Mouse (Mus musculus): Measurements from ENCODE around the gene Sox1. TPM values are rescaled to one million over a fixed set of nuclear protein-coding genes. Genes with fewer than 3 reads are reported as not detected.

Sox1 gene
- polyA plus RNA-seq, 2 experiments: not detected

DNA sequence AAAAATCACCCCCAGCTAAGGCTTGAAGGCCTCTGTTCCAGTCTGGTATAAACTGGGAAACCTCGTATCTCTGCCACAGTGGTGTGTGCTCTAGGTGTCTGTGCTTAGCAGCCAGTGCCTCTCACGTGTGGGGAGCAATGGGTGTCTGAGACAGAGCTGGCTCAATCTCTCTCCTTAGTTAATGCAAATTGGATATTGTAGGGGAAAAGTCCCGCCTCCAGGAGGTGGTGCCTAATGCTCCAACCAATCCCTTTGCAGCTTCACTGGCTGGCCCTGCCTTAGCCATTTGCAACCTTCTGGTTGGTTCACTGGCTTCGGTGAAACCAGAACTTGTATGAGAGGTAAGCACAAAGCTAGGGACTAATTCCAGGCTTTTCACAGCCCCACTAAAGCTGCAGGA is 43.9 kb downstream of the Sox1 start:
- Histone ChIP-seq H3K27me3 (ENCODE audit: control insufficient read depth, insufficient read depth, low read length) (no peaks in the 10 kb centered on the region; the same call in 1 of the 2 replicates), H3K9me3 (ENCODE audit: control insufficient read depth, low read length) (no peaks in the 10 kb centered on the region), H3K27ac (no peak overlapping the region), H3K4me1 (replicated peaks; ENCODE audit: control insufficient read depth in 2 of 2, insufficient read depth in 2 of 2, low read length in 1 of 2) (no peaks in the 10 kb centered on the region), H3K4me2 (ENCODE audit: low read depth) (no peak overlapping the region), H3K36me3 (replicated peaks; ENCODE audit: control insufficient read depth, insufficient read depth, low read depth) (no peaks in the 10 kb centered on the region), H3K9ac (replicated peaks) (no peak overlapping the region), H3K4me3 (ENCODE audit: insufficient read depth in 1 of 2, low read depth in 2 of 2, low read length in 2 of 2) (no peak overlapping the region)
- ATAC-seq (ENCODE audit: insufficient read depth) (no peak), DNase-seq (ENCODE audit: low read depth in 3 of 3, low spot score in 3 of 3) (no peak)
- TF ChIP-seq EP300 (IDR thresholded peaks at IDR 0.05; ENCODE audit: low read depth) (no peak), CTCF (IDR thresholded peaks at IDR 0.05; ENCODE audit: low read depth) (no peak)
- WGBS (ENCODE audit: insufficient replicate concordance): 21% methylated on average over 4 of the region's 4 CpGs

DNA sequence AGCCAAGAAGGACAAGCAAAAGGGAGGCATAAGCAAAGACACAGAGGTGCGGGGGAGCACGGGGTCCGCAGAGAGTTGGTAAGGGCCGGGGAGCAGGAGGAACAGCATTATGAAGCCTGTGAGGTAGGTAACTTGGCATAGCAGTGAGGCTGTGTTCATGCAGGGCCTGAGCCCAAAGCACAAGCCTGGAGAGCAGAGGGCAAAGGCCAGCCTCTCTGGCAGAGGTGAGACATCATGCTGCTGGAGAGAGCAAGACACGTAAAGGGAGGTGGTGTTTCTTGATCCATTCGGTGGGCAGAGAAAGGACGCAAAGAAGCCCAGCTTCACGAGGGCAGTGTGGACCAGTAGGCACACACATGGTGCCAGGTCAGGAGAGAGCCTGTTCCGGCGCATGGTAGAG is 44.8 kb downstream of the Sox1 start:
- DNase-seq (ENCODE audit: low read depth in 3 of 3, low spot score in 3 of 3) (no peak), ATAC-seq (ENCODE audit: insufficient read depth) (no peak)
- Histone ChIP-seq H3K4me1 (replicated peaks; ENCODE audit: control insufficient read depth in 2 of 2, insufficient read depth in 2 of 2, low read length in 1 of 2) (no peaks in the 10 kb centered on the region), H3K27me3 (ENCODE audit: control insufficient read depth, insufficient read depth, low read length) (no peaks in the 10 kb centered on the region; the same call in 1 of the 2 replicates), H3K9ac (replicated peaks) (no peak overlapping the region), H3K27ac (no peak overlapping the region), H3K9me3 (ENCODE audit: control insufficient read depth, low read length) (no peaks in the 10 kb centered on the region), H3K4me3 (ENCODE audit: insufficient read depth in 1 of 2, low read depth in 2 of 2, low read length in 2 of 2) (no peak overlapping the region), H3K36me3 (replicated peaks; ENCODE audit: control insufficient read depth, insufficient read depth, low read depth) (no peaks in the 10 kb centered on the region), H3K4me2 (ENCODE audit: low read depth) (no peak overlapping the region)
- TF ChIP-seq EP300 (IDR thresholded peaks at IDR 0.05; ENCODE audit: low read depth) (no peak), CTCF (IDR thresholded peaks at IDR 0.05; ENCODE audit: low read depth) (no peak)
- WGBS (ENCODE audit: insufficient replicate concordance): 66% methylated on average over 10 of the region's 10 CpGs

DNA sequence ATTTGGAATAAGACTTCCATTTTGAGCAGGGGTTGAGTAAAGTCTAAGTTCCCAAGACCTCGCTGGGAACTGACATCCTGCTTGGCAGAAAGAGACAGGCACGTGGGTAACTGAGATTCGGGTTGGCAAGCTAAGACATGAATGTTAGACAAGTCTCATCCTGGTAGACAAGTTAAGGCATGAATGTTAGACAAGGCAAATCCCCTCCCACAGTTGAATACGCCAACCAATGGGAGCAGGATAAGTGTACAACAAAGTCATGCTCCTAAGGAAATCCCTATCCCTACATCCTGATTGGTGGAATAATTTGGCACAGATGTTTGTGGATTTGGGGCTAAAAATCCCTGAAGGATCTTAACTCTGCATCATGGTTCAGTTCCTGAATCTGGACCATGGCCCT is 45.9 kb downstream of the Sox1 start:
- H3K9ac ChIP-seq (replicated peaks): no peak overlapping the region
- H3K4me1 ChIP-seq (replicated peaks; ENCODE audit: control insufficient read depth in 2 of 2, insufficient read depth in 2 of 2, low read length in 1 of 2): no peaks in the 10 kb centered on the region
- no peak overlapping the region for H3K27ac ChIP-seq
- TF ChIP-seq EP300 (IDR thresholded peaks at IDR 0.05; ENCODE audit: low read depth) (no peak), CTCF (IDR thresholded peaks at IDR 0.05; ENCODE audit: low read depth) (no peak)
- no peaks in the 10 kb centered on the region for H3K9me3 ChIP-seq (ENCODE audit: control insufficient read depth, low read length)
- no peak overlapping the region for H3K4me3 ChIP-seq (ENCODE audit: insufficient read depth in 1 of 2, low read depth in 2 of 2, low read length in 2 of 2)
- no peak for ATAC-seq (ENCODE audit: insufficient read depth)
- H3K4me2 ChIP-seq (ENCODE audit: low read depth): no peak overlapping the region
- DNase-seq (ENCODE audit: low read depth in 3 of 3, low spot score in 3 of 3): no peak
- H3K36me3 ChIP-seq (replicated peaks; ENCODE audit: control insufficient read depth, insufficient read depth, low read depth): no peaks in the 10 kb centered on the region
- H3K27me3 ChIP-seq (ENCODE audit: control insufficient read depth, insufficient read depth, low read length): peaks cover 1% of the 10 kb centered on the region
- WGBS (ENCODE audit: insufficient replicate concordance): 64% methylated on average over 4 of the region's 4 CpGs

- 31% methylated on average over 2 of the region's 2 CpGs for WGBS (ENCODE audit: insufficient replicate concordance)
Observed at GRCm38 (mm10) chr8:12445258-12445657, 50.2 kb downstream of the Sox1 start.

DNA sequence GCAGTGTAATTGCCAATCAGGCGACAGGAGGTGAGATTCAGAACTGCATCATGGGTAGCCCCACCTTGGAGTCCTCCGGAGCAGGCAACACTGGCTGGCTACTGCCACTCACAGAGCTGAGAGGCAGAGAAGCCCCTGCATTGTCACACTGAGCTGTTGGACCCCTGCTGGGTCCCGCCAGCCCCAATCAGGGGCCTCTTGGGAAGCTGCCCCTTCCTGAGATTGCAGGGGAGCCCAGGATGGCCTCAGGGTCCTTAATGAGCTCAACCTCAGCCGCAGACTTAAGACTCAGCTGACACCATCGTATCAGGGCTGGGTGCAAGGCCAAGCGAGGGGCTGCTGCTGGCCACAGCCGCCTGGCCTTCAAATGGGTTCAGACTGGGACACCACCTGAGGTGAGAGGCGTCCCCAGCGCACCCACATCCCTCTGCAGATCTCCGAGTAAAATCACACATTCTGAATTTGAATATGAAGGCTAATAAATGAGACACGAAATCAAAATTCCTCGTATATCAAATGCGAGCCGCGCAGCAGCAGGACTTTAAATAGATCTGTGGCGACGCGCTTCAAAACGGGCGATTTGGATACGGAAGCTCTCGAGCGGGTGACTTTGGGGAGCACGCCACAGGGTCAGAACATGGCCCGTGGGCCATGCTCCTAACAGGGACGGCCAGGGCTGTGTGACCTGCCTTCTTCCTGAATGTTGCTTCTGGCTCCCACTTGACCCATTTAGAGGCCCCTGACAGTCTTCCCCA is 51.0 kb downstream of the Sox1 start:
- no peaks in the 10 kb centered on the region for H3K9me3 ChIP-seq (ENCODE audit: control insufficient read depth, low read length)
- H3K4me3 ChIP-seq (ENCODE audit: insufficient read depth in 1 of 2, low read depth in 2 of 2, low read length in 2 of 2): no peak overlapping the region
- no peak for ATAC-seq (ENCODE audit: insufficient read depth)
- WGBS (ENCODE audit: insufficient replicate concordance): 3% methylated on average over 26 of the region's 26 CpGs
- H3K36me3 ChIP-seq (replicated peaks; ENCODE audit: control insufficient read depth, insufficient read depth, low read depth): no peaks in the 10 kb centered on the region
- DNase-seq (ENCODE audit: low read depth in 3 of 3, low spot score in 3 of 3): no peak
- no peak for TF ChIP-seq EP300 (IDR thresholded peaks at IDR 0.05; ENCODE audit: low read depth)
- no peak for TF ChIP-seq CTCF (IDR thresholded peaks at IDR 0.05; ENCODE audit: low read depth)
- H3K27me3 ChIP-seq (ENCODE audit: control insufficient read depth, insufficient read depth, low read length): peaks cover 8% of the 10 kb centered on the region
- H3K4me2 ChIP-seq (ENCODE audit: low read depth): no peak overlapping the region
- no peaks in the 10 kb centered on the region for H3K4me1 ChIP-seq (replicated peaks; ENCODE audit: control insufficient read depth in 2 of 2, insufficient read depth in 2 of 2, low read length in 1 of 2)
- H3K9ac ChIP-seq (replicated peaks): no peak overlapping the region
- no peak overlapping the region for H3K27ac ChIP-seq

More at GRCm38 (mm10) chr8:12445258-12445657, 50.2 kb downstream of the Sox1 start:
- no peaks in the 10 kb centered on the region for H3K9me3 ChIP-seq (ENCODE audit: control insufficient read depth, low read length)
- H3K27ac ChIP-seq: no peak overlapping the region
- H3K4me3 ChIP-seq (ENCODE audit: insufficient read depth in 1 of 2, low read depth in 2 of 2, low read length in 2 of 2): no peak overlapping the region
- H3K27me3 ChIP-seq (ENCODE audit: control insufficient read depth, insufficient read depth, low read length): peaks cover 8% of the 10 kb centered on the region
- H3K4me2 ChIP-seq (ENCODE audit: low read depth): no peak overlapping the region
- DNase-seq (ENCODE audit: low read depth in 3 of 3, low spot score in 3 of 3) (no peak), ATAC-seq (ENCODE audit: insufficient read depth) (no peak)
- H3K36me3 ChIP-seq (replicated peaks; ENCODE audit: control insufficient read depth, insufficient read depth, low read depth): no peaks in the 10 kb centered on the region
- no peak for TF ChIP-seq EP300 (IDR thresholded peaks at IDR 0.05; ENCODE audit: low read depth)
- TF ChIP-seq CTCF (IDR thresholded peaks at IDR 0.05; ENCODE audit: low read depth): no peak
- no peaks in the 10 kb centered on the region for H3K4me1 ChIP-seq (replicated peaks; ENCODE audit: control insufficient read depth in 2 of 2, insufficient read depth in 2 of 2, low read length in 1 of 2)
- no peak overlapping the region for H3K9ac ChIP-seq (replicated peaks)

Small RNAs within 50 kb of the gene (microRNA-seq; reads per million reads assigned to microRNA genes)
- not detected for gene Gm25239

Other genes starting within 250 kb of the Sox1 start
- not detected in 2 replicates for gene A230072I06Rik, start 116.5 kb upstream of the Sox1 start, polyA plus RNA-seq (2012; rRNA removed)
- gene A230072I06Rik, start 116.5 kb upstream of the Sox1 start, polyA plus RNA-seq (2014; fragmentation: Nextera tagmentation; extraction: Ambion mirVana): not detected in 2 replicates
- gene Spaca7, start 177.7 kb downstream of the Sox1 start, polyA plus RNA-seq (2012; rRNA removed): not detected in 2 replicates
- not detected in 2 replicates for gene Spaca7, start 177.7 kb downstream of the Sox1 start, polyA plus RNA-seq (2014; fragmentation: Nextera tagmentation; extraction: Ambion mirVana)